Mouse (Mus musculus) C2C12 (cell line): ENCODE data around the gene Slc4a5.

Experiments used
- CEBPB ChIP-seq: IDR thresholded peaks from one replicate; pipeline ENCODE4 v1.6.1; 2011; ENCODE audit warnings: low read depth, mild to moderate bottlenecking, control low read depth, moderate library complexity
- CTCF ChIP-seq: IDR thresholded peaks from one replicate; pipeline ENCODE4 v1.5.1; 2011; ENCODE audit not compliant: control insufficient read depth, insufficient read depth, insufficient read length
- FOSL1 ChIP-seq: IDR thresholded peaks from one replicate; pipeline ENCODE4 v1.8.0; 2011; ENCODE audit warnings: mild to moderate bottlenecking, low read length; ENCODE audit not compliant: poor library complexity, insufficient read depth, severe bottlenecking
- MAX ChIP-seq: IDR thresholded peaks from one replicate; pipeline ENCODE4 v1.6.1; 2011; ENCODE audit warnings: mild to moderate bottlenecking, control low read depth
- MYOD1 ChIP-seq: IDR thresholded peaks from one replicate; pipeline ENCODE4 v1.6.1; 2011; ENCODE audit warnings: low read depth; ENCODE audit not compliant: control insufficient read depth, insufficient read length
- MYOG ChIP-seq: IDR thresholded peaks from one replicate; pipeline ENCODE4 v1.6.1; 2011; ENCODE audit not compliant: control insufficient read depth, insufficient read length; ENCODE audit errors: extremely low read depth
- USF1 ChIP-seq: IDR thresholded peaks from one replicate; pipeline ENCODE4 v1.6.1; 2011; ENCODE audit warnings: low read depth, mild to moderate bottlenecking, control low read depth, moderate library complexity

DNA sequence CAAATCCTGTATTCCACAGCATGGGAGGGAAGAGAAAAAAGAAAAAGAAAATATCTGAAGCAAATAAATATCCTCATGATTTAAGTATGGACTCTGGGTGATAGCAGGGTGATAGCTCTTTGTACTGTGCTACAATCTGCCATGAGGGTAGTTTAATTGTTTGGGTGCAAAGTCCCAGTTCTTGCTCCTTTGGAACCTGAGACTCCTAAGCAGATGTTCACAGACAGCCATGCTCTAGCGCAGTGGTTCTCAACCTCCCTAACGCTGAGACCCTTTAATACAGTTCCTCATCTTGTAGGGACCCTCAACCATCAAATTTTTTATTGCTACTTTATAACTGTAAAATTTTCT lies 11.6 kb upstream of the Slc4a5 start:
- TF ChIP-seq USF1, result no peak
- no peak for TF ChIP-seq MYOD1
- TF ChIP-seq CTCF, result no peak
- TF ChIP-seq CEBPB, result no peak
- TF ChIP-seq FOSL1, result no peak
- no peak for TF ChIP-seq MAX
- TF ChIP-seq MYOG, result no peak
